24 mouse cellular contexts compared by ENCODE assay signal in genomic region chr1:177018750-177019149, GRCm38 (mm10).
"Had no signal": no experiment of that assay in that cellular context is flagged by ENCODE, and none has a peak within 500 bp of the region (broad histone marks: within the 10 kb centered on the region; RNA-seq: fewer than 3 reads in every experiment).

No protein-coding gene starts in this region.

- H3K27ac ChIP-seq: gastrocnemius, adult 2 months; heart, embryonic 10.5 days; hindbrain, embryonic 13.5 days; hindbrain, embryonic 15.5 days; intestine, embryonic 15.5 days; left cerebral cortex, adult 2 months; limb, embryonic 12.5 days; liver, embryonic 13.5 days; liver, embryonic 15.5 days had no signal

- H3K9ac ChIP-seq: heart, embryonic 12.5 days; hindbrain, embryonic 13.5 days; hindbrain, embryonic 15.5 days; intestine, embryonic 15.5 days; limb, embryonic 12.5 days; liver, embryonic 13.5 days; liver, embryonic 15.5 days had no signal

- ATAC-seq: inflammation-experienced regulatory T-cells, adult 6 months; intestine, embryonic 15.5 days; intestine, postnatal 0 days had no signal

- H3K36me3 ChIP-seq: intestine, embryonic 15.5 days; liver, embryonic 13.5 days; liver, embryonic 15.5 days had no signal

- H3K4me3 ChIP-seq: gastrocnemius, adult 2 months; heart, embryonic 10.5 days; heart, embryonic 12.5 days; hindbrain, embryonic 13.5 days; hindbrain, embryonic 15.5 days; intestine, embryonic 15.5 days; left cerebral cortex, adult 2 months; limb, embryonic 12.5 days; liver, embryonic 13.5 days; liver, embryonic 15.5 days had no signal

- H3K27me3 ChIP-seq: heart, embryonic 12.5 days; hindbrain, embryonic 13.5 days; hindbrain, embryonic 15.5 days; intestine, embryonic 15.5 days; limb, embryonic 12.5 days; liver, embryonic 13.5 days; liver, embryonic 15.5 days had no signal

- H3K9me3 ChIP-seq: heart, embryonic 10.5 days; heart, embryonic 12.5 days; hindbrain, embryonic 13.5 days; hindbrain, embryonic 15.5 days; intestine, embryonic 15.5 days; limb, embryonic 12.5 days; liver, embryonic 13.5 days; liver, embryonic 15.5 days had no signal

- H3K4me2 ChIP-seq: heart, embryonic 12.5 days; hindbrain, embryonic 13.5 days; hindbrain, embryonic 15.5 days; intestine, embryonic 15.5 days; limb, embryonic 12.5 days; liver, embryonic 11.5 days; liver, embryonic 13.5 days; liver, embryonic 15.5 days had no signal

- DNase-seq: gastrocnemius, adult 2 months; gastrocnemius, postnatal 10 days; gastrocnemius, postnatal 25 days; heart, adult 18-20 months; heart, postnatal 10 days; heart, postnatal 4 days; kidney, adult 18-20 months; kidney, adult 8-10 months; kidney, postnatal 10 days; kidney, postnatal 25 days; kidney, postnatal 4 days; liver; liver, embryonic 13.5 days had no signal
